Mouse (Mus musculus) erythroblast, embryonic 14.5 days (primary cell): ENCODE measurements around the gene Ipo13.

ENCODE experiments used
- GATA1 ChIP-seq: IDR thresholded peaks from 2 replicates; pipeline ENCODE4 v1.6.1; 2012; ENCODE audit warnings: low read length, inconsistent platforms, mixed read lengths
- TAL1 ChIP-seq: IDR thresholded peaks from 3 replicates; pipeline ENCODE4 v1.6.1; 2012; ENCODE audit warnings: low read length, inconsistent platforms, mixed read lengths

- TF ChIP-seq TAL1 (no peak), GATA1 (no peak)
Measured at GRCm38 (mm10) chr4:117878703-117879102, 36.1 kb downstream of the Ipo13 start.
